Mouse (Mus musculus) CH12F3 (cell line): ENCODE data around the gene Ly6g6d.

Source experiments
- in situ Hi-C: fragments of 300-500 bp; cut with MboI; formaldehyde crosslinking; loops from 2 replicates; pipeline ENCODE4 v1.14.3; 2020; ENCODE audit warnings: low sequenced_read_pairs

Gene Ly6g6d

GRCm38 (mm10) chr17:35100196-35100765, 22.4 kb upstream of the Ly6g6d start:
- in situ Hi-C loops = no loop called here

DNA sequence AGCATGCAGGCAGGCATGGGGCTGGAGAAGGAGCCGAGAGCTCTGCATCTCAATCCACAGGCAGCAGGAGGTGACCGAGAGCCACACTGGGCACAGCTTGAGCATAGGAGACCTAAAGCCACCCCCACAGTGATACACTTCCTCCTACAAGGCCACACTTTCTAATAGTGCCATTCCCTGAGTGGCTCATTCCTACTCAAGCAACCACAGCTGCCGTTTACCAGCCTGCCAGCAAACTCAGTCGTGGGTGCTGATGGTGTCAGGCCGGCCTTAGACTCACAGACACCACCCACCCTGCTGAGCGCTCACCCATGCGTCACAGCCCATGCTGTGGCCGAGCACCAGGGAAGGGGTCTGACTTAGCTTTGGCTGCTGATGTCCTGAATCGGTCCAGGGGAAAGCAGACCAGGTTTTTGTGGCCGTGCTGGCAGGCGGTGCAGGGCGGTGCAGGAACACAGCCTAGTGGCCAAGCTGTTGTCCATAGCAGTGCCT, 19.3 kb upstream of the Ly6g6d start:
- in situ Hi-C loops = no loop called here

DNA sequence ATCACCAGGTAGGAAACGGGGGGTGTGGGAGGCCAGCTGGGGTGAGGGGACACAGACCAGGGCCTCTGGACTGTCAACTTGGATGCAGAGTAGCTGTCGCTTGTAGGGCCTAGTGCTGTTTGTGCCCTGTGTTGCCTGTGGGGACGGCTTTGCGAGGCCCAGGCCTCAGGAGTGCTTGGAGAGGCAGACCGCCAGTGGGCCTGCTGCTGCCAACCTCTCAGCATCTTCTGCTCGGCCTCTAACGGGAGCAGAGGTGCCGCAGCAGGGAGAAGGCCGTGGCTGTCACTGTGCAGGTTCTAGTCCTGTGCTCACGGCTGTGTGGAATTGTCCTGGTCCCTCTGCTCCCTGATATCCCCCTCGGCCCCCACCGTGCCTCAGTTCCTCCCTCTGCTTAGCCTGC, 18.7 kb upstream of the Ly6g6d start:
- in situ Hi-C loops = no loop called here

DNA sequence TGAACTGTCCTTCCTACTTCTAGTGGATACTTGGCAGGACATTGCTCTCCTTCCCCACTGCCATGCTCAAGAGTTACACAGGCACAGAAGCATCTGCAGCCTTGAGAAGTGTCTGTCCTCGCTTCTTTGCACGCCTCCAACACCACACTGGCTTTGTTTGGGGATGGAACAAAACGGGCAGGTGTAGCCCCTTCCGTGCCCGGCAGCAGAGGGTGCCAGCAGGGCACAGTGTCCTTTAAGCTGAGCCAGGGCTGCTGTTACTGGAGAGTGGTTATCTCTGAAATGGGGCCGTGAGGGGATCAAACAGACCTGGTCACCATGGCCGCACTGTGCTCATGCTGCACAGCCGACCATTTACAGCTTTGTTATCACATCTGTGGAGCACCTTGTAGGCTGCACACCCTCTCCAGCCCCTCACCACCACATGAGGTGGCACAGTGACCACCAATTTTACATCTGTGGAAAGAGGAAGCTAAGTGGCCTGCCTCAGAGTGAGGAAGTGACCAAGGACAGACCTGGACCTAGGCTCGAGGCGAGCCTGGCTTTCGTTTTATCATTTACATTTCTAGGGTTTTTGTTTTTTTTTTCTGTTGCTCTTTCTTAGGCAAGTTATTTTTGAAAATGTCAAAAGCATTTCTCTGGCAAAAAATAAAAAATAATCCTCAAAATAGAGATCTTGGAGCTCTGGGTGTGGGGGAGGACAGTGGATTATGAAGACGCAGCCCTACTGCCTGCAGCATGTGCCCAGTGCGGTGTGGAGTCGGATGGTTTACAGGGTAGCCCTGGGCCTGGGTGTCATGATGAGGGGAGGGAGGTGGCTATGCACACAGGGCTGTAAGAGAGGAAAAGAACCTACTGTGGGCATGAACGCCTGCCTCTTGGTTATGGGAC, 16.9 kb upstream of the Ly6g6d start:
- in situ Hi-C loops = no loop called here

DNA sequence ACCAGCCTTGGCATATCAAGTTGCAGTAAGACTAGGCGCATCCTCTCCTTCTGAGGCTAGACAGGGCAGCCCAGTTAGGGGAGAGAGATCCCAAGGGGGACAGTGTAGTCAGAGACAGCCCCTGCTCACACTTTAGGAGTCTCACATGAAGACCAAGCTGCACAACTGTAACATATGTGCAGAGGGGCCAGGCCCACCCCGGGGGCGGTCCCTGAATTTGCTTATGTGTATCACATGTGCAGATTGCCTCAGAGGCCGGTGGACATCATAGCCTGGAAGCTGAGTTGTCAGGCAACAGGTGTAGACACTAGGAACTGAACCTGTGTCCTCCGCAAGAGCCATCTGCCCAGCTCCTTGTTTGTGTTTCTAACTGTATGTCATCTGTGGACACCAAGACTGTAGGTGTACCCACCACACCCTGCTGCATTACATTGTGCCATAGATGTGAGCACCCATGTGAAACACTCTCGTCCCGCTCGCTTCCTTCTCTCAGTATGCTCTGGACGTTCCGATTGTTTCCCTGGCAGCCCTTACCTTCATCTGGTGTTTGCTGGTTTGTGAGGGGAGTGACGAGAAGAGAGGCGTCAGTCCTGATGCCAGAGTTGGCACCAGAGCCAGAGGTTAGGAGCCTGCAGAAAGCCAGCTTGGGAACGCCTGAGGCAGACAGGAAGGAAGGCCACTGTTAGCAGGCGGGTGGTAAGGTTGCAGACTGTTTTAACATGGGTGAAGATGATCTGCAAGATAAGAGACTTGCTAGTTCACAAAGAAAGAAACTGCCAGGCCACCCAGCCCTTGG, 14.7 kb upstream of the Ly6g6d start:
- in situ Hi-C loops = no loop called here

- in situ Hi-C loops = no loop called here
Observed at GRCm38 (mm10) chr17:35090166-35090932, 12.5 kb upstream of the Ly6g6d start.

DNA sequence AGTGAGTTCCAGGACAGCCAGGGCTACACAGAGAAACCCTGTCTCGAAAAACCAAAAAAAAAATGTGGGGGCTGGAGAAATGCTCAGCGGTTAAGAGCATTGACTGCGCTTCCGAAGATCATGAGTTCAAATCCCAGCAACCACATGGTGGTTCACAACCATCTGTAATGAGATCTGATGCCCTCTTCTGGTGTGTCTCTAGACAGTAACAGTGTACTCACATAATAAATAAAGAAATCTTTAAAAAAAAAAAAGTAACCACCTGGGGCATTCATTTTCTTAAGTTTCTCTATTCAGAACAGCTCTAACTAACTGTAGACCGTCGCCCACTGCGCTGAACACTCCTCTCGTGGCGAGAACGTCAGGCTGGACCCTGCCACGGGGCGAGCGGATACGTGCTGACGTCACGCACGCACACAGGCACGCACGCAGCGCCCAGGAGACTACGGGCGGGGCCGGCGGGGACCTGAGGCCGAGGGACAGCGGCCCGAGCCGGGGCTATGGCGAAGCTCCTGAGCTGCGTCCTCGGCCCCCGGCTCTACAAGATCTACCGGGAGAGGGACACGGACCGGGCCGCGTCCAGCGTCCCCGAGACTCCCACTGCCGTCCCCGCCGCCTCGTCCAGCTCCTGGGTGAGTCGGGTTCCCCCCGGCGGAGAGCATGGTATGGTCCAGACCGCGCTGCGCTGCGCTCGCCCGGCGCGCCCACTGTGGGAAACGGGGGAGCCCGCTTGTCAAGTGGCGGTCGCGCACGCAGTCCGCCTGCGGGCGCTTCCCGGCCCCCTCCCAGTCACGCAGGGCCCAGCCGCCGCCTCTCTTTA, 11.2 kb upstream of the Ly6g6d start, which contains the start of gene Abhd16a:
Gene Abhd16a, plus strand, starts transcription at position 439 of the 820 bp plus-strand sequence.
- in situ Hi-C loops = no loop called here

DNA sequence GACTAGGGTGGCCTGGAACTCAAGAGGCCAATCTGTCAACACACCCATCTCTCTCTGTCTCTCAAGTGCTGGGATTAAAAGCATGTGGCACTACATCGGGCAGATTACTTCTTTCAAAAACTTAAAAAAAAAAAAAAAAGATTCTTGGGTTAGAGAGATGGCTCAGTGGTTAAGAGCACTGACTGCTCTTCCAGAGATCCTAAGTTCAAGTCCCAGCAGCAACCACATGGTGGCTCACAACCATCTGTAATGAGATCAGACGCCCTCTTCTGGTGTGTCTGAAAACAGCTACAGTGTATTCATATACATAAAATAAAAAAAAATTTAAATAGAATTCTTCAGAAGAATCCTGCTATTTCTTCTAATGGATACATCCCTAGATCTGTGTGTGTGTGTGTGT, 10.3 kb upstream of the Ly6g6d start:
- in situ Hi-C loops = no loop called here

DNA sequence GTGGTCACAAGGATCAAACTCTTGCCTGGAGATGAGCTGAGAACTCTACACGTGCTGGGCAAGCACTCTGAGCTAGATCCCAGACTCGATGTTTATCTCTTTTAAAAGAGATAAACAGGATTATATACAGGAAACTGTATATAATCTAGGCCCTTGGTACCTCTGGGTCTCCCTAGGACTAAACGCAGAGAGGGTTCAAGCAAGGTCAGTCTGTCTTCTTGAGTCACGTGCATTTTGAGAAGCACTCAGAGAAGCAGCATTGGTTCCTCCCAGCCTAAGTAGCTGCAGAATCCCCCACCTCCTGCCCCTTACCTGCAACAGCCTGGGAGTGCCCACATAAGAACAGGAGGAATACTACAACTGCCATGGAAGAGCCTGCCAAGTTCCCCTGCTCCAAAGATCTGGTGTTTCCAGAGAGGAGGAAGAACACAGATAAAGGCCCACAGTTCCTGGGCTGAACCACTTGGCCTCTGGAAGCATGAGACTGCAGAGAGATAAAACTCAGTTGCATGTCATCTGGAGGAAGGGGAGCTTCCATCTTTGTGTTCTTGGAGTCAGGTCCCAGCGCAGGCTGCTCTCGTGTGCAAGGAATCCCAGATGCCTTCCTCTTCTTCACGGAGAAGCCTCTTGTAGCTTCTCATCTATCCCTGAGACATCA, 7.5 kb upstream of the Ly6g6d start, which contains the start of gene Ly6g6f:
Gene Ly6g6f, minus strand, starts transcription at position 403 of the 658 bp plus-strand sequence.
- in situ Hi-C loops = no loop called here

GRCm38 (mm10) chr17:35083929-35084497, 6.1 kb upstream of the Ly6g6d start:
- in situ Hi-C loops = no loop called here

DNA sequence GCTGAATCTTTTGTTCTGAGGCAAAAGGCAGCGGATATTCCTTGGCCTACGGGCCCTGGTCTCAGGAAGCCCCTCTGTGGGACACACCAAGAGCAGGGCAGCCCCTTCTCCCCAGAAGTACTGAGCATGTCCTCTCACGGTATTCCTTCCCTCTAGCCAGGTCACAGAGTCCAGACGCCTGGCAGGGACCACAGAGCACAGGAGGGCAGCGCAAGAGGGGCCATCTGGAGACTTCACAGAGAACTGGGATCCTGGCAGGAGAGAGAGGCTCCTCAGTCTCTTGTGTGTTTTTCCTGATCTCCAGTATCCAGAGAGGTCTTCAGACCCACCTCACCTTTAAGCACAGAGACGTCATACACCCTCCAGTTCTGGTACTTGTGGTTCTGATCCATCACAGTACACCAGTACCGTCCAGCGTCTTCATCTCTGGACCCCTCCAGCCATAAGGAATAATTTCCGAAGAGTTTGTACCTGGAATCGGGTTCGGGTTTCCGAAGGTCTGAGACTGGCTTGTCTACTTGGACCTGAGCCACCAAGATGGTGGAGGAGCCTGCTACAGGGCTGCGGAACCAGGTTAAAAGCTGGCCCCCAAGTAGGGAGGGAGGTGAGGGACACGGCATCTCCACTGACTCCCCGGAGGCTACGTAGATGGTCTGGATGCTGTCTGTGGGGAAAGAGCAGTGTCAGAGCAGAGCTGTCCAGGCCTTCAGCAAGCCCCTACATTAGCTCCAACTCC, 5.1 kb upstream of the Ly6g6d start:
- in situ Hi-C loops = no loop called here

- in situ Hi-C loops = no loop called here
Observed at GRCm38 (mm10) chr17:35080710-35081109, 2.8 kb upstream of the Ly6g6d start.

GRCm38 (mm10) chr17:35080248-35080647, 2.4 kb upstream of the Ly6g6d start:
- in situ Hi-C loops = no loop called here

DNA sequence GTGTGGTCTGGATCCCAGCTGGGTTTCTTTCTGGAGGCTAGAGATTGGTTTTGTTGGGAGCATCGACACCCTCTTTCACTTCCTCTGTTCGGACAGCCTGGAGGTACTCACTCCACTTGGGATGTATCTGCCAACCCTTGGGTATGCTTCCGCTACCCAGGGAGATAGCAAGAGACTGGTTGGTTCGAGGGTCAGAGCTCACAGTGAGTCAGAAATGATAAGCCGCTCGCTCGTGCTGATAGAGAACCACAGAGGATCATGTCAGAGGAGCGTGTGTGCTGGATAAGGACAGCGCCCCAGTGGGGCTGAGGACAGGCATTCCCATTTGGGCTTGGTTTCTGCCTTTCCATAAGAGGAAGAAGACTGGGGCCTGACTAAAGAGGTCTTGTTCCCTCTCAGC, 1.9 kb upstream of the Ly6g6d start:
- in situ Hi-C loops = no loop called here

- in situ Hi-C loops = no loop called here
Observed at GRCm38 (mm10) chr17:35077285-35077684, 580 bp downstream of the Ly6g6d start.

- in situ Hi-C loops = no loop called here
Observed at GRCm38 (mm10) chr17:35076507-35077176, 1.2 kb downstream of the Ly6g6d start, which contains the start of gene Ly6g6e. Gene Ly6g6e (plus strand): TSS chr17:35076902.

- in situ Hi-C loops = no loop called here
Observed at GRCm38 (mm10) chr17:35074097-35074496, 3.8 kb downstream of the Ly6g6d start.
